Mouse (Mus musculus) brain, embryonic 14.5 days (tissue): Measurements from ENCODE around the gene Tln2.

ENCODE experiments used
- CTCF ChIP-seq: fragments of 200-500 bp; IDR thresholded peaks from 2 replicates; pipeline ENCODE4 v1.5.1; 2012; ENCODE audit warnings: inconsistent platforms, mild to moderate bottlenecking, moderate library complexity, borderline replicate concordance; ENCODE audit not compliant: insufficient read depth, insufficient read length; ENCODE audit errors: extremely low read depth
- POLR2A ChIP-seq: fragments of 200-500 bp; IDR thresholded peaks from 2 replicates; pipeline ENCODE4 v1.6.1; 2012; ENCODE audit warnings: mild to moderate bottlenecking, inconsistent platforms, borderline replicate concordance; ENCODE audit not compliant: poor library complexity, insufficient read depth, insufficient read length, severe bottlenecking; ENCODE audit errors: extremely low read depth

GRCm38 (mm10) chr9:67362511-67362910, 197.0 kb downstream of the Tln2 start:
- TF ChIP-seq CTCF, result no peak
- TF ChIP-seq POLR2A, result no peak
